Mouse (Mus musculus) 416B (cell line): ENCODE measurements around the gene Raet1e.
"Not testable (repeated sequence)": the region's sequence is repeated elsewhere in the genome, so short reads cannot be mapped to it uniquely, and the experiment has no call there.

Source experiments
- DNase-seq: peaks from one replicate; pipeline ENCODE4 v3.0.0; 2011; ENCODE audit warnings: low read depth

Gene Raet1e

GRCm38 (mm10) chr10:22361415-22362352, 203.3 kb downstream of the Raet1e start:
- not testable (repeated sequence) for DNase-seq

GRCm38 (mm10) chr10:22362466-22362865, 204.1 kb downstream of the Raet1e start:
- not testable (repeated sequence) for DNase-seq

- DNase-seq = not testable (repeated sequence)
These were observed 206.5 kb downstream of the Raet1e start for GRCm38 (mm10) chr10:22364915-22365314.

GRCm38 (mm10) chr10:22381226-22381625, 222.9 kb downstream of the Raet1e start:
- DNase-seq = not testable (repeated sequence)

GRCm38 (mm10) chr10:22390146-22390545, 231.8 kb downstream of the Raet1e start:
- DNase-seq = not testable (repeated sequence)

GRCm38 (mm10) chr10:22391616-22392015, 233.2 kb downstream of the Raet1e start:
- DNase-seq = peak; percentile 48

GRCm38 (mm10) chr10:22393028-22393824, 234.9 kb downstream of the Raet1e start:
- not testable (repeated sequence) for DNase-seq

- not testable (repeated sequence) for DNase-seq
These were observed 238.3 kb downstream of the Raet1e start for GRCm38 (mm10) chr10:22396680-22397079.

GRCm38 (mm10) chr10:22402225-22402917, 244.0 kb downstream of the Raet1e start:
- DNase-seq = peak; percentile 82

- peak; percentile 88 for DNase-seq
These were observed 255.5 kb downstream of the Raet1e start for GRCm38 (mm10) chr10:22413702-22414494.
